Mouse (Mus musculus) adrenal gland, adult 8-10 months (tissue): ENCODE measurements at regions not wholly inside any gene's neighbourhood (a gene's known extent, or its start where the extent isn't known, plus 50 kb on each side); places are given as distances from the start of the nearest gene placed in this dataset.

Experiments used
- DNase-seq: peaks from one replicate; pipeline ENCODE4 v3.0.0; 2022

GRCm38 (mm10) chr1:71821099-71821498, 168.1 kb upstream of the Fn1 start:
- DNase-seq: no peak

- DNase-seq: no peak
These were observed 163.3 kb upstream of the Fn1 start for GRCm38 (mm10) chr1:71816306-71816705.

GRCm38 (mm10) chr1:71814141-71814540, 161.1 kb upstream of the Fn1 start:
- no peak for DNase-seq

- DNase-seq: no peak
These were observed 159.2 kb upstream of the Fn1 start for GRCm38 (mm10) chr1:71812171-71812695.

- no peak for DNase-seq
These were observed 158.3 kb upstream of the Fn1 start for GRCm38 (mm10) chr1:71811196-71811788.

DNA sequence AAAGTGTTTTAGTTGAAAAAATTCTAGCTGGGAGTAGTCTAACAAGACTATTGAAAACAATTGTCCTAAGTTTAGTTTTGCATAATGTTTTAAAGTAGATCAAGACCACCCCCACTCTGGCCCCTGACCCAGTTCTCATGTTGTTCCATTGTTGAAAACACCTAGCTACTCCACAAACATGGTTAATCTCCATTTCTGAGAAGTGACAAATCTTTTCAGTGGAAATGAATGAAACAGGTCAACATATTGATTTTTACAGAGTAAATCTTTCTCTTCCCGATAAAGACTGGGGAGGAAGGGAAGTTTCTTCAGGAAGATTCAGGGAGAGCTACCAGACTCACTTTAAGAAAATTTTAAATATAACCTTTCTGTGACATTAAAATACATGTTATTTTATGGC, 155.0 kb upstream of the Fn1 start:
- DNase-seq: no peak

GRCm38 (mm10) chr1:71807586-71807985, 154.6 kb upstream of the Fn1 start:
- no peak for DNase-seq

- no peak for DNase-seq
These were observed 148.5 kb upstream of the Fn1 start for GRCm38 (mm10) chr1:71801283-71802066.

- no peak for DNase-seq
These were observed 147.6 kb upstream of the Fn1 start for GRCm38 (mm10) chr1:71800581-71800980.

DNA sequence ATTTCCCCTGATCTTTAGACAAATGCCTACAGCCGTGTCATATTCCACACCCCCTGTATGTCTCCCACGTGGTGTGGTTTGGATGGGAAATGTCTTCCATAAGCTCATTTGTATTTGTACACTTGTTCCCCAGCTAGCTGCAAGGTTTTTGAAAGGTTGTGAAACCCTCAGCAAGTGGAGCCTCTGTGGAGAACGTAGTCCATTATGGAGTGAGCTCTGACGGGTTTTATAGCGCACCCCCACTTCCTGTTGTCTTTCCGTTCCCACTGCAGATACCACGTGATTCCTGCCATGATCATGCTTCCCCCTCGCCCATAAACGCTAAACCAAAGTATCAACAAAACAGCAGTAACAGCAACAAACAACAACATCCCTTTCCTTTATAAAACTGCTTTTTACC, 145.6 kb upstream of the Fn1 start:
- DNase-seq: no peak

DNA sequence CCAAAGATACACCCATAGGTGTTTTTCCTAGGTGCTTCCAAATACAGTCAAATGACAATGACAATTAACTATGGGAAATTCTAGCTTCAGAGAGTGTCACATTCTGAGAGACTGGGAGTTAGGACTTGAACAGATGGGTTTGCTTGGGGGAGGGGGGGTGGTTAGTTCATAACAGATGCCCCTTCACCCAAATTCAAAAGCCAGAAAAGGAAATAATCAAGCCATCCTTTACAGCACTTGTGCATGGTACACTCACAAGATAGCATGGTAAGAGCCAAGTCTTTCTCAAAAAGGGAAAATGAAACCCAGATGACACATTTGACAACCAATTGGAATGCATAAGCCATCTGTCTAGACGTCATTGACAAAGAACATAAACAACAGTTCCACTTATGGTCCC, 135.4 kb upstream of the Fn1 start:
- DNase-seq: no peak

GRCm38 (mm10) chr1:71784880-71785279, 131.9 kb upstream of the Fn1 start:
- no peak for DNase-seq

- DNase-seq: no peak
These were observed 125.3 kb upstream of the Fn1 start for GRCm38 (mm10) chr1:71778292-71778691.

DNA sequence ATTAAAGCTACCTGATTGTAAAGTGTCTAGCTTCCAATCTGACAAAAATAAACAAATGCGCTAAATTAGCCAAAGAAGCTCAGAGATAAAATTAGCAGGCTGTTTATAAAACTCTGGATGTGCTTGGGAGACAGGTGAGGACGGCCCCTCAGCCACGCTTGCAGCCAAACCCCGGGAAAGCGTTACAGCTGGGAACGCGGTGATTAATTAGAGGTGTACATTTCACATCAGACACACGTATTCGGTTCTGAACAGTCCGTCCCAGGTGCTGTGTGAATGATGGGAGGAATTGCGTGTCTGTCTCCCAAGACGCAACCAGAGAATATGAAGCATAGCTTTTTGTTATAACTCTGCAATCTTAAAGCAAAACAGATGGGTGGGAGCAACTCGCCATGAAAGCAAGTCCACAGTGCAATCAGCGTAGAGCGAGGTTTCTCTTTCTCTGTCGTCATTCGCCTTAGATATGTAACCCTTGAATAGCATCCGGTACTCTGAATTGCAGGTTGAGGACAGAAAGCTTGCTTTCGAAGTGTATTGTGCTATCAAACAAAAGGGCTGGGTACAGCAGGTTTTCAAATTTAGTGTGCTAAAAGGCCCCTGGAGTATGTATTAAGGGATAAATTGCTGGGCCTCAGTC, 123.0 kb upstream of the Fn1 start:
- no peak for DNase-seq

GRCm38 (mm10) chr1:71772526-71772925, 119.5 kb upstream of the Fn1 start:
- no peak for DNase-seq

DNA sequence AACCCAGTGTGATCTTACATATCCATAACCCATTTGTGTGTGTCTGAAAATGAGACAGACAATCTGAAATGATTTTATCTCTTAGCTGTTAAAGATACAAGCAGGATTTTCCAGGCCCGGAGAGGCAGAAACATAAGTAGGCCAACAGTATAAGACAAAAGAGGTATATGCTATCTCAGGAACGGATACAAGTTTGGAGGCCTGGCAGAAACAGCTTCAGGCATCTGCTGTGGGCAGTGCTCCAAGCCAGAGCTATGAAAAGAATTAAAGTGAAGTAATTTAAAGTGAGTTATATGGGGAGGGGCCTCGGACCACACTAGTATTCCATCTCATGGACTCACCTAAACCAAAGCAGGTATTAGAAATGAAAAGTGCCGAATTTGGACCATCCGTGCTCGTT, 118.8 kb upstream of the Fn1 start:
- DNase-seq: no peak

GRCm38 (mm10) chr1:71769595-71769994, 116.6 kb upstream of the Fn1 start:
- DNase-seq: no peak

GRCm38 (mm10) chr1:71767705-71768104, 114.7 kb upstream of the Fn1 start:
- DNase-seq: no peak

GRCm38 (mm10) chr1:71767076-71767475, 114.1 kb upstream of the Fn1 start:
- DNase-seq: no peak

- DNase-seq: no peak
These were observed 112.0 kb upstream of the Fn1 start for GRCm38 (mm10) chr1:71764951-71765350.

DNA sequence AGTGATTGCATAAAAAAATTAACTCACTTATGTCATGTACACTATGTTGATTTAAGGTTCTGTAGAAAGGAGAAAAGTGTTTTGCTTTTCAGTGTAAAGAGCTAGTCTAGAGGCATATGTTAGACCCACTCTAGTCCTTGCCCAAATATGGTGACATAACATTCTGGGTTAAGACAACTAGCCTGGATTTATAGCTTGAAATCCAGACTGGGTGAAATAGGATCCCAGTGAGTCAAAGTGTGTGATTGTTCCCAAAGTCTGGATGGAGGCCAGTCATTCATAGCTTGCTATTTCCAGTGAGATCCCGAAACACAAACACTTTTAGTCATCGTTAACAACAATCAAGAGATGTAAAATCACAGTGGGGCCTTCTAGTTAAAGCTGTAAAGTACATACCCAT, 110.5 kb upstream of the Fn1 start:
- no peak for DNase-seq

GRCm38 (mm10) chr1:71760342-71760741, 107.3 kb upstream of the Fn1 start:
- DNase-seq: no peak

- DNase-seq: no peak
These were observed 104.2 kb upstream of the Fn1 start for GRCm38 (mm10) chr1:71757236-71757635.

DNA sequence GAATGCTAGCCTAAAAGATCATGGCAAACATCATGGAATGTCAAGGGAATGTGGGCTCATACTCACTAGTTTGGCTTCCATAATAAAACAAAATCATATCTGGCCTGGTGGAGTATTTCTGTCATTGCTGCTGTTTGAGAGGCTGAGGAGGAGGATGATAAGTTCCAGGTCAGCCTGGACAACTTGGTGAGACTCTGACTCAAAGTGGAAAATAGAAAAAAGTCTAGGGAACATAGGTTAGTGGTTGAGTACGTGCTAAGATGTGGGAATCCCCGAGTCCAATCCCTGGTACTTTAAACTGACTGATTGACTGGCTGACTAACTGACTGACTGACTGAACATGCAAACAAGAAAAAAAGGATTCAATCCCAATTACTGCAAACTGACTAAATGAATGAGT, 103.2 kb upstream of the Fn1 start:
- no peak for DNase-seq
